Mouse (Mus musculus) thymus, postnatal 10 days (tissue): Measurements from ENCODE around the gene Psd4.

Experiments
- DNase-seq, 2 experiments: peaks; one replicate each; pipeline ENCODE4 v3.0.0; 2021; ENCODE audit warnings: low spot score in 2 of 2

Gene Psd4

GRCm38 (mm10) chr2:24435699-24436098 lies 68.3 kb downstream of the Psd4 start:
- no peak for DNase-seq

GRCm38 (mm10) chr2:24440056-24440455 lies 72.7 kb downstream of the Psd4 start:
- DNase-seq = no peak

GRCm38 (mm10) chr2:24441899-24442298 lies 74.5 kb downstream of the Psd4 start:
- DNase-seq = no peak

- no peak for DNase-seq
These were observed 75.0 kb downstream of the Psd4 start for GRCm38 (mm10) chr2:24442303-24442925.

- no peak for DNase-seq
These were observed 75.9 kb downstream of the Psd4 start for GRCm38 (mm10) chr2:24443256-24443790.

GRCm38 (mm10) chr2:24449111-24449510 lies 81.7 kb downstream of the Psd4 start:
- DNase-seq = no peak

- DNase-seq = no peak
These were observed 85.8 kb downstream of the Psd4 start for GRCm38 (mm10) chr2:24453206-24453605.

- no peak for DNase-seq
These were observed 87.1 kb downstream of the Psd4 start for GRCm38 (mm10) chr2:24454429-24455011.

GRCm38 (mm10) chr2:24455057-24455855 lies 87.9 kb downstream of the Psd4 start:
- DNase-seq = no peak

GRCm38 (mm10) chr2:24456841-24457240 lies 89.5 kb downstream of the Psd4 start:
- no peak for DNase-seq

- no peak for DNase-seq
These were observed 92.9 kb downstream of the Psd4 start for GRCm38 (mm10) chr2:24460112-24460807.

- no peak for DNase-seq
These were observed 93.4 kb downstream of the Psd4 start for GRCm38 (mm10) chr2:24460808-24461127.
